Mouse (Mus musculus) urinary bladder, adult 2 months (tissue): ENCODE measurements at regions not wholly inside any gene's neighbourhood (a gene's known extent, or its start where the extent isn't known, plus 50 kb on each side); places are given as distances from the start of the nearest gene placed in this dataset.
"Not testable (repeated sequence)": the region's sequence is repeated elsewhere in the genome, so short reads cannot be mapped to it uniquely, and the experiment has no call there.

Source experiments
- DNase-seq: peaks from one replicate; pipeline ENCODE4 v3.0.0; 2022; ENCODE audit warnings: low spot score

DNA sequence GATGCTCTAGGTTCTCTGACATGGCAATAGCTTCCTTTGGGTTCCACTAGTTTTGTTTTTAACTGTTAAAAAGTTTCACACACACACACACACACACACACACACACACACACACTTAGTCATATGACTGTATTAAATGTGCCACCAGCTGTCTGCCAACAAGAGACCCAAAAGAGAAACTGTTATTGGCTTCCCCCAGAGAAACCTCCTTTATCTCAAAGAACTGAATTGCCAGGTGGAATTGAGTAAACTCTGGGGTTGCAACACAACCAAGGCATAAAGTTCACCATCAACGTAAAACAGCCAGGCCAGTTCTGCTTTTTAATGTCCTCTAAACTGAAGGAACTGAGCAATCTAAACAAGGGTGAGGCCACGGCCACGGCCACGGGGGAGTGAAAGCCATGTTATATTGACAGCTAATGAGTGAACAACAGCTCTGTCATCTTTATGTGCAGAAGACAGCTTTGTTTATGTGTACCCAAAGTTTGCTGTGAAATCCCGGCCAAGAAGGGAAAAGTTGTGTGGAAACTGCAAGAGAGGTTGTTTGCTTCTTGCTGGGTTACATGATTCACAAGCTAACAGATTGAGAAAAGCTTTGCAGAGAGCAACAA, 69.3 kb downstream of the Btg1 start:
- DNase-seq, result no peak

DNA sequence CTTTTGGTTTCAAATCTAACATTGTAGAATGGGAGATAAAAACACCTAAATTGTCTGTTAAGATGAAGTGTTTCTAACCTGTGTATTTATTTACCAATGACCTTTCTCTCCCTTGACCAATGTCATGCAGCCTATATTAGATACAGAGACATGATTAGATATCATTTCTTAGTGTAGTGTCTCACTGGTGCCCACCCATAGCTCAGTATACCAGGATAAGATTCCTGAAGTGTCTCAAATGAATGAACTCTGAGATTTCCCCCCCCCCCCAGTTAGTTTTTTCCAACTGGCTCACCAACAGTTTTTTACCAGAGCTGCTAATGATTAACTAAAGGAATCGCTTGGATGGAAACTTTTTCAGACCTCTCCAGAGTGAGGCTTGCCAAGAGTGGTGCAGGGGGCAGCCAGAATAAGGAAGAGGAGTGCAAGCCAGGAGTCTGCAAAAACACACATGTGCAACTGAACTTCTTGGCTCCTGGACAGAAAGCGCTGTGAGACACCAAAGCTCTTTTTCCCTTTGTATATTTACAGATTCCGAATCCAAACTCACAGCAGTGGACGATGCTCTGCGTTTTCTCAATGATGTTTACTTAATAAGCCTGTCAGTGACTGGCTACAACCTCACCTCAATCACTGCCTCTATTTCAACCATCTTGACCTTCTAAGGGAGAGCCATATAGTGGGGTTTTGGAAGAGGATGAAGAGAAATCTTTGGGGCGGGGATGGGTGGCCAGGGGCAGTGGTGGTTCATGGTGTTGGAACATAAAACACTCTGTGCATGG, 70.0 kb downstream of the Btg1 start:
- DNase-seq, result no peak

DNA sequence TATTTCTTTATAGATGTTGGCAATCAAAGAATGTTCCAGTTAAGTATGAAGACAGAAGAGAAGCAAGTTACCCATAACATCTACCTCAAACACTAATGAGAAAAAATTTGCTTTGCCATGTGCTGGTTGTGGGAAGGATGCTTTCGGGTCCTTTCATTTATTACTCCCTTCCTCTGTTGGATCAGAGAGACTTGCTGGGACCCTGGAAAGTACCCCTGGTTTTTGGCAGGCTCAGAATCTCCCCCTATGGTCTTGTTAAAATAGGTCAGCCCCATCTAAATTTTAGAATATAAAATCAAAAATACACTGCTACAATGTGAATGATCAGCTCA, 70.6 kb downstream of the Btg1 start:
- no peak for DNase-seq

DNA sequence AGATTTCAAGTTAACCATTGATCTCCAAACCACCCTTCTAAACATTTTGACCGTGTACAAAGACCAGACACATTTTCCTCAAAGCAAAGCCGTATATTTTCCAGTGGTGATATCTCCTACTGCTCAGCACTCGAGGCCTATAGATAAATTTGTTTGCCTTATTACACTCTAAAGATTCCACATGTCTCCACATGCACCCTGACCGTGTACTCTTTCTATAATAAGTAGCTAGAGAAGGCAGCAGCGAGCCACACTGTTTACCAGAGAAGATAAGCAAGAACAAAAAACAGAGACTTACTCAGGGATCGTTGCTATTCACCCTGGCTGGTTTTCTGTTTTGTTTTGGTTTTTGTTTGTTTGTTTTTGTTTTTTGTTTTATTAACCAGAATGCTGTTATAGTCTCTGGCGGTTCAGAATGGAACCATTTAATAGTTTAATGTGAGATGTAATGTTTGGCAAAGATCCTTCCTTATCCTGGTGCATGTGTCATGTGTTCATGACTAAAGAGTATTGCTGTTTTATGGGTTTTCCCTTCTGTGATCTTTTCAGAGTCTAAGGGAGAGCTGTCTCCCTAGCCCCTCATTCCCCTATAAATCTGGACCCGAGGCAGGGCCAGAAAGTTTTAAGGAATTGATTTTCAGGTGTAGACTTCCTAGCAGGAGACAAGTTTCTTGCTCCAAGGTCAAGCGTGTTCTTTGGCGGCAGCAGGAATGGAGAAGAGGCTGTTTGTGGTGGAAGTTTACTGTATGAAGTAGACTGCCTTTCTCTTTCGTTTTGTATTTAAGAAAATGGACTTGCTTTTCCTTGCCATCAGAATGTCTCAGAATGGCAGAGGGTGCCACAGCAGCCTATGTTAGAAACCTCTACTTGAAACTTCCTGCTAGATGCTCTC, 73.4 kb downstream of the Btg1 start:
- DNase-seq, result no peak

DNA sequence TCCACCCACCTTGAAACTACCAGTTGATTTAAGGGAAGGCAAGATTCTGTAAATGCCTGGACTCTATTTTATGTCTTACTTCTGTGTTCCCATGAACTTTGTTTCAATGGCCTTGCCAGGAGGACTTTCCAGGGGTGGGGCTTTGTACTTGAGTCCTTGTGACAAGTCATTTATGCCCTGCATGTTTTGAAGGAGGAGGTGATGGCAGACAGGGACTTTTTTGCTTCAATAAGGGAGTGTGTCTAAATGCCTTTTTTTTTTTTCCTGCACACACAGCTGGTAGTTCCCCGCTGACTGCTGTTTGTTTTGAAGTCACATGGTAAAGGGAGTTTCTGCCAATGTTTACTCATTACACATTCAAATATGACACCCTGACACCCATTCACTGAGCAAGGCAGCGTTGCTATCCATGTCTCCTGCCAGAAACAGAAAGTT, 74.1 kb downstream of the Btg1 start:
- DNase-seq, result no peak

DNA sequence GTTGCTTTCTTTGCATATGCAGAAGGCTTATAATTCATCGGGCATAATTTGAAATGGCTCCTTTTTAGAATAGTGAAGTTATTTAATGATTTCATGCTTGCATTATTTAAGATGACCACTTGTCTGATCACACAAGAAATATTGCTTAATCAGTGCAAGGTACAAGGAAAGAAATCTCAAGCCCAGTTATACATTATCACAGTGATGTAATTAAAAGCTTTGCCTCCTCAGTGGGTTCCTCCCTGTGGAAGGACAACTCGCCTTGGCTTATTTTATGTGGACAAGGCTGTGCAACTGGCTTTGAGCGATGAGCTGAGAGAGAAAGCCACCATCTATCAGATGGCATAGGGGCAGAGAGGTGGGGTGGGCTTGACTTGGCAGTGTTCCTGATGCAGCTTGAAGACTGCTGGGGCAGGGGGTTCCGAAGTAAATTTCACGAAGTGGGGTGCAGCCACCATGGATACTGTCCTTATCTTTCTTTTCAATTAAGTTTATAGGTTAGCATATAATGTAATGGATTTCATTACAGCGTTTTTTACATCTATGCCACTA, 74.6 kb downstream of the Btg1 start:
- no peak for DNase-seq

DNA sequence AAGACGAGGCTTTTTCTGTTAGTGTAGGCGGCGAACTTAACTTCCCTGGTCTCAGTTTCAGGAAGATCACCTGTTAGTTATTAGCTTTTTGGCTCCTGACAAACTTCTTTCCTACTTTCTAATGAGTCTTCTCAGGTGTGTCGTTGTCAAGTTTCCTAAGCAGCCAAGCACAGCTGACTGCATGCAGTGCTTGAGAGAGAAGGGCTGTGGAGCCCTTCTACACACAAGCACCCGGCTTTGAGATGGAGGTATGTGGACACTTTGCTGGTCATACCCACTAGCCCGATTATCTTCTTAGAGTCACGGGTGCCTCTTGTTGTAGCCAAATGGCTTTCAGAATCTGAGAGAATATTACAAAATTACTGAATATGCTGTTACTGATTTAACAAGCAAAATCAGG, 76.0 kb downstream of the Btg1 start:
- DNase-seq, result no peak

DNA sequence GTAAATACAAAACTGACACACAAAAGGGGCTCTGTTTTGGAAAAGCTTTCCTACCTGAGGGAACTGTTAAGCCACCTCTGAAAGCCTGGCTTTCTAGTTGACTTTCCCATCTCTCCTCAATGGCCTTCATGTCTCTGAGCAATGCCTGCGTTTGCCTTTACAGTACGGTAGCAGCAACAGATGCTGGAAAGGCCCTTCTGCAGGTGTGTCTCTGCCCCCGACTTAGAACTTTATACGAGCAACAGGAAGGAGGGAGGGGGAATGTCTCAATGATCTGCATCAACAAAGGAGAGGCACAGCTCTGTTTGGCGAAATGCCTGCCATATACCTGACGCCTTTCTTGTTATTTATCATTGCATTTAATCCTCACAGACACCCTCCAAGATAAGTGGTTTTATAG, 77.0 kb downstream of the Btg1 start:
- DNase-seq, result no peak

DNA sequence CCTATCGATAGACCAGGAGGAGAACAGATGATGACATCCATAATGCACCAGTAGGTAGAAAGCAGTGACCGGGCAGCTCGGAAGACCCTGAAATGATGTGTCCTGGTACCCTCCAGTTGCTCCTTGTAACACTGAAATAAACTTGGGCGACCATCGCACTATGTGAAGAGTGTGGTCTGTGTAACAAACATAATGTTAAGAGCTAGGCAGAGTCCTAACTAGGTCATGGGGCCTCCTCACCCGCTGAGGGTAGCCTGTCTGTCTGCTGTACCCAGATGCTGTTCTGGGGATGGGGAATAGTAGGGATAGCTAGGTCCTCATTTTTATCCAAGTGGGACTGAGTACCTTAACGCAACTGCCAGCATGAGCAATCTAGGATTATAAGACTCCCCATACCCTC, 79.8 kb downstream of the Btg1 start:
- DNase-seq, result no peak

DNA sequence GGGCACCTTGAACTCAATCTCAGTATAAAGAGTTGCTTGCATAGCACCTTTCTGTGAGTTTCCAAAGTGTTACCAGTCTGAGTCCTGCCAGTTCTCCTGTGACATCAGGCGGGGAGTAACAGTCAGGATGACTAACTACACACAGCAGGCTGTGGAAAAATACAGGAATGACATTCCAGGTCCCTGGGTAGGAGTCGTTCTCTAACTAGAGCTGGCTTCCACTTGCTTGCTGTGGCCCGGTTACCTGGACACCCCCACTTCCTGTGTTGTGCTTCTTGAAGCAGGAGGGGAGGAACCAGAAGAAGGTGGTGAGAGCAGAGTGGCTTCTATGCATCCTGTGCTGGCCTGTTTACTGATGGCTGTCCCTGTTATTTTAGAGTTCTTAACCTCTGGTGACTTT, 81.0 kb downstream of the Btg1 start:
- DNase-seq, result no peak

DNA sequence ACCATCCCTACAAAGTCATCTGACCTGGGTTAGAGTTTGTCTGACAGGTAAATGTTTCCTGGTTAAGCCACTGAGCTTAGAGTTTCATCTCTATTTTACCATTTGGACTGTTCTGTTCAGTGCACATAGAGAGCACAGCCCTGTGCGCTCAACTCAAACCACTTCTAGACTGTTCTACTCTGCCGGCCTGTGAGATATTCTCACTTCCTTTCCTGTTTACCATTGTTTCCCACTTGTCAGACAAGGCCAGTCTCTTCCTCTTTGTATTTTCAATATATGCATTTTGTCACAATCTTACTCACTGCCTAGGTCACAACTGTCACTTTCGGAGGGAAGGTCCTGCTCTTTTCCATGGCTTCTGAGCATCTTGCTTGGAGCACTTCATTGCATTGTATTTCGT, 89.8 kb downstream of the Btg1 start:
- no peak for DNase-seq

DNA sequence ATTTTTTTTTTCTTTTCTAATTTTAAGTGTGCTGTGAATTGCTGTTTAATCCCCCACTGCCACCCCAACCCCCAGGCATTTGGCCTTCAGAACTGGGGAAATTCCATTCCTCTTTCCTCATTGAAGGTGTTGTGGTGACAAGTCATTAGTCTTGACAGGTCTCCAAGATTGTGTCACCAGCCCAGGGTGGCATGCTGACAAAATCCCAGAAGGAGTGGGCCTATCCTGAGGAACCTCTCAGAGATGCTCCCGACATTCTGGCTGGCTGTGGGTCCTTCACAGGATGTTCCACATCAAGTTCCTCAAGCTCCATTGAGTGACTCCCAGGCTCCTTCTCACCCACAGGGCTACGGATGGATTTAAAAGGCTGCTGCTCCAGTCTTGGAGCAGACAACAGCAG, 91.7 kb downstream of the Btg1 start:
- no peak for DNase-seq

DNA sequence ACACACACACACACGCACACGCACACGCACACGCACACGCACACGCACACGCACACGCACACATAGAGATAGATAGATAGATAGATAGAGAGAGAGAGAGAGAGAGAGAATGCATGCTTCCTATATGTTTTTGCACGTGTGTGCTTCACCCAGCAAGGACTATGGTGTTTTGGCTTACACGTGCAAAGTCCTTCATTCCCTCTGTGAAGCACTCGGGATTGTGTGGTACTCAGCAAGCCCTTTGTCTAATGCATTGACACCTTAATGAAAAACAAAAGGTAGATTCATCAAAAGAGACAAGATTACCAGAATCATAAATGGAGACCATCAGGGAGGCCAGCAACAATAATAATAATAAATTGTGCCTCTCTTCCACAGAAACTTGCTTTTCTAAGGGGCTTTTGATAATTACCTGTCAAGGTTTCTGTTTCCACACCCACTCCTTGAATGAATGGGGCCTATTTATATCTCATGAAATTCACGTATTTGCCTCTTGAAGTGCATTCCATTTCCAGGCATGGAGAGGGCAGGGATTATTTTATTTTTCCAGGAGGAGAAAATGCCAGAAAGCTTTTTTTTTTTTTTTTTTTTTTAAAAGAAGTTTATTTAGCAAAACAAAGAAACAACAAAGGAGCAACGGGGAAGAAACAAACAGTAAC, 93.0 kb downstream of the Btg1 start:
- DNase-seq, result no peak

DNA sequence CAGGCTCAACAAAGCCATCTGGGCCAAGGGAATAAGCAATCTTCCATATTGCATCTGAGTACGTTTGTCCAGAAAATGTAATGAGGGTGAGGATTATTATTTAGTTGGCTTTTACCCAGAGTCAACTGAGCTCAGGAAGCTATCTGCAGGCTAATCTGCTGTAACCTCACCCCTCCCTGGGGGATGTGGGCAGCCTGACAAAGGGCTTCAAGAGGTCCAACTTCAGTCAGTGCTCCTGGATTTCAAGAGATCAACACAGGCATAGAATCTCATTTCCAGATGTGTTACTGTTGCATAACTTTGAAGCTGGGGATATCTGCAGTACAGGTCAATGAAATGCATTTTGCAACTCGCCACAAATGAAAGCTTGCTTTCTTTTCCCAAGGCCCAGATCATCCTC, 95.2 kb downstream of the Btg1 start:
- no peak for DNase-seq

DNA sequence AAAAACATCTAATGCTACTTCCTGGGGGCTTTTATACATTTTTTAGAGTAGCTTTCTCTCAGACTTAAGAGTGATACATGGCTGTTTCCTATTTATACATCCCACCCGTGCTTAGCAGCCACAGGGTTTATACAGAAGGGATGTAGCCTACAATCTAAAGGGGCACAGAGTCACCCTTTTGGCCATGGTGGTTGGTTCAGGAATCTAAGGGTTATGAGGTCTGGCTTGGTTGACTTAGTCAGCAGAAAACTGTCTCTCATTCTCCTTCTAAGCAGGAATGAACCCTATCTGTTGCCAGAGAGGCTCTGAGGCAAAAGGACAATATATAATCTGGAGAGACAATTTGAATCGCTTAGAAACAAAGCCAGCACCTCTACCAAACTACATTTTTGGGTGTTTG, 97.9 kb downstream of the Btg1 start:
- DNase-seq, result no peak

DNA sequence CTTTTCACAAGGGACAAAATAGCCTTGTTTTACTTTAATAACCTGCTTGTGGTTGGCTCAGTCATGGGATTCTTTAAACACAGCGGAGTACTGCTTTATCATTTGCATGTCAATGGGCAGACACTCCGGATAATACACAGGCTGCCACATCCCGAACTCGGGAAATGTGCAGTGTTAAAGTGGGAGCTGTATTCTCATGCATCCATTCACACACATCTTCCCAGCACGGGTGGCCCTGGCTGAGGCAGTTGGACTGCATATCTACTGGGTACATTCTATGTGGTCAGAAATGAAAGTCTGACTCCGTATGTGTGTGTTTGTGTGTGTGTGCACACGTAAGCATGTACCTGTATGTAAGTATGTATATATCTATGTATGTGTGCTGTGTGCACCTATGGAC, 100.5 kb downstream of the Btg1 start:
- no peak for DNase-seq

DNA sequence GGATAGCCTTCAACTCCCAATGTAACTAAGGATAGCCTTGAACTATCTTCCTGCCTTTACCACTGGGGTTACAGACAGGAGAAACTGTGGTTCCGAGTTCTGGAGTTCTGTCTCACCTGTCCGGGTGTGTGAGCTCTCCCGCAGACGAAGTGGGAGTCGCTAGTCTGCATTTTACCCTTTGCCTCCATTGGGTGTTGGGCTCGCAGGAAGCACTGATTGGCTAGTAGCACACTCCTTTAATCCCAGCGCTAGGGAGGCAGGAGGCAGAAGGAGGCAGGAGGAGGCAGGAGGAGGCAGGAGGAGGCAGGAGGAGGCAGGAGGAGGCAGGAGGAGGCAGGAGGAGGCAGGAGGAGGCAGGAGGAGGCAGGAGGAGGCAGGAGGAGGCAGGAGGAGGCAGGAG, 101.9 kb downstream of the Btg1 start:
- not testable (repeated sequence) for DNase-seq

DNA sequence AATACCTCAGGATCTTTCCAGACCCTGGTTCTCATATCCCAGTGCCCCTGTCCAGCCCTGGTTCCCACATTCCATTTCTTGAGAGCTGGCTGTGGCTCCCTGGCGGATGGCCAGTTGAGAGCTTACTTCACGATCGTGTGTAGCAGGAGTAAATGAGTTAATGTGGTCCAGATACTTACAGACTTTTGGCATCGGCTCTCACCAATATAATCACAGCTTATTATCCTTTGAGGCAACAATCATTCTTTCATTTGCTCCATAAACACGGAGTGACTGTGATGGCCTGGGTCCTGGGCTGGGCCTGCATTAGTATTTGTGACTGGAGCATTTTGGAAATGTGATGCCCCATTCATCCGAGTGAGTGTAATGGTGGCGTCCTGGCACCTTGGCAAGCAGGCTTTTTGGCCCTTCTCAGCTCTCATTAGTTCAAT, 103.5 kb downstream of the Btg1 start:
- no peak for DNase-seq

DNA sequence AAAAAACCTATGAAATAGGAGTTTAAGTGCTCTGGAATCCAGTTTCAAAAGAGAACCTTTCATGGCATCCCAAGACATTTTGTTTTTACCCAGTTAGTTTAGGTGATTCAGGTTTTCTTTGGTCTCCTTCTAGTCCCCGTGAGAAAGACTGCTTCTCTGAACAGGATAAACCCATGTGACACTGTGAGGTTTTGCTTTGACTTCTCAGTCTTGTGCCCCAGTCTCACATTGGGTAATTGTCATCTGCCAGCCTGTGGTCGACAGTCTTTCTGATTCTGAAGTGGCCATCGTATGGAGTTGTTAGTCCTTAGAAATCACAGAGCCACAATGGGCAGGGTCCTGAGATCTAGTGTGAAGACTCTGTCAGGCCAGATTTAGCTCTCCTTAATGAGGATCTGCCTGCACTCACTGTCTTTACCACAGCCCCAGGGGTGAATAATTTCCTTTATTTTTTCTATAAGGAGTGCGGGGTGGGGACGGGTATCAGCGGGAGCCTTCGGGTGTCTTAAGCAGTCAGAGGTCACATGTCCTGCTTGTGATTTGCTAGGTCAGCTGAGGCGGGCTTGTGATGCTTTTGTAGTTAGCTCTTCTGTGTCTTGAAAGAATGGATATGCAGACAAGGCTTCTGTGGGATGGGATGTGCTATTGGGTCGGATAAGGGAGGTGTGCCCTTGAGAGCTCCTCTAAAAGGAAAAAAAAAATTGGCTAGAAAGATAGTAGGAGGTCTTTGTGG, 104.3 kb downstream of the Btg1 start:
- DNase-seq, result no peak

DNA sequence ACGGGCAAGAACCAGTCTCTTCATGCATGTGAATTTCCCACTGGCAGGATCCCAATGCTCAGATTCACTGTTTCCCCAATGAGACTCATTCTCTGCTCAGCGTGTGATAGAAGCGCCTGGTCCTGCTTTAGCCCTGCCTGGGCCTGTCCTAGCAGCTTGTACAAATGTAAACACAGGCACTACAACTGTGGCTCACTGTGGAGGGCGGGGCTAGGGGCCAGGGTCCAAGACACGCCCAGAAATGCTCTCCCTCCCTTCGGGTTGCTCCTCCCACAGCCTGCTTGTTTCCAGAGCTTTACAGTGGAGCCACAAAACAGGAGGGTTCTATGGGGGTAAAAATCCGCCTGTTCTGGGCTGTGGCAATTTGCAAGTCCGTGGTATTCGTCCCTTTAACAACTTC, 105.7 kb downstream of the Btg1 start:
- peak; percentile 75 for DNase-seq

DNA sequence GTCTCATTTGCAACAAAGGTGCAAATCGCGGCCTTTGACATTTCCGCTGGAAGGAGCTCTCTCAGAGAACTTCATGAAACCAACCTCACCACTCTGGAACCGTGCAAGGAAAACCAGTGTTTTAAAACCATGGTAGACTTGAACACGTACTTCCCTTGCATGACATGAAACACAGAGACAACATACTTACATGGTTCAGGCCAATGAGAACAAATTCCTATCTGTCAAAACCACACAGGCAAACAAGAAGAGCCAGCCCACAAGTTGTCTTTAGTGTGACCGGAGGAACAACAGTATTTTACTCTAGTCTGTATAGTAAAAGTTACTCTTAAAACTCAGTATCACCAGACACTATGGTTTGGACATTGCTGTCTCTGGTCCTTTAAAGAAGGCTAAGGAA, 106.3 kb downstream of the Btg1 start:
- DNase-seq, result no peak
